Mouse (Mus musculus) olfactory bulb, adult 2 months (tissue): ENCODE measurements around the gene Fut8. TPM values are rescaled to one million over a fixed set of nuclear protein-coding genes. Genes with fewer than 3 reads are reported as not detected.

Experiments
- H3K27ac ChIP-seq: fragments of 200-500 bp; 2 replicates; pipeline ENCODE4 v1.5.1; 2012; ENCODE audit warnings: low read depth, low read length; ENCODE audit not compliant: insufficient read depth
- H3K4me1 ChIP-seq: fragments of 200-500 bp; 2 replicates; pipeline ENCODE4 v1.6.1; 2012; ENCODE audit warnings: low read length; ENCODE audit not compliant: control insufficient read depth, insufficient read depth
- H3K4me3 ChIP-seq: fragments of 200-500 bp; 2 replicates; pipeline ENCODE4 v1.5.1; 2012; ENCODE audit warnings: mild to moderate bottlenecking, low read depth, low read length, moderate library complexity; ENCODE audit not compliant: insufficient read depth
- CTCF ChIP-seq: fragments of 200-500 bp; IDR thresholded peaks from 2 replicates; pipeline ENCODE4 v1.5.1; 2012; ENCODE audit warnings: low read depth, mild to moderate bottlenecking, low read length, moderate library complexity; ENCODE audit not compliant: insufficient read depth
- POLR2A ChIP-seq: fragments of 200-500 bp; IDR thresholded peaks from 2 replicates; pipeline ENCODE4 v1.6.1; 2012; ENCODE audit warnings: mild to moderate bottlenecking, low read depth, low read length, moderate library complexity; ENCODE audit not compliant: insufficient read depth
- WGBS: fragments of 180-500 bp; shearing (Covaris S2); methylation state at CpG from one replicate; pipeline ENCODE4 v1.1.7; 2018; 5-methylcytosine and 5-hydroxymethylcytosine counted together
- polyA plus RNA-seq: library from polyadenylated mRNA; stranded (reverse); fragments of >200 nt; gene quantifications from 2 replicates; pipeline ENCODE4 v1.2.4, GENCODE M21; 2012; ENCODE audit warnings: low replicate concordance; ENCODE audit not compliant: missing spikeins, insufficient read depth, insufficient read length

Fut8 gene
- polyA plus RNA-seq, 1 experiment: 125 TPM

DNA sequence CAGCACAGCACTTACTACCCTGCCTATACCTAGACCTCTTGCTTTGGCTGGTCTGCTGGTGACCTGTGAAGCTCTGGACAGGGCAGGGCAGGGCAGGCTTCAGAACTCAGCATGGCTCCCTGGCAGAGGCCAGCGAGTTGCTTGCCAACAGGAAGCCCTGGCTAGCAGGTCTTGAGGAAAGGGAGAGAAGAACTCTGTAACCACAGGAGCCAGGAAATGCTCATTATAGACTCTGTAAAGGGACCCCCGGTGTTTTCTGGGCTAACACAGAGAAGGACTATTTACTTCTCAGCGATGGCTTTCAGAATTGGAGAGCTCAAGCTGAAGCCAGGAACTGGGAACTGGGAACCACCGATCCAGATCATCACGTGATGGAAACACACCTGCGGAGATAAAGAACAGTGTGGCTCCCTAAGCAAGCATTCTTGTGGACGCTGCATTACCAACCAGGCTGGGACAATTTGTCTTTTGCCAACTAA lies 40.8 kb upstream of the Fut8 start:
- TF ChIP-seq POLR2A: no peak
- TF ChIP-seq CTCF: no peak
- Histone ChIP-seq H3K4me3 (no peak overlapping the region), H3K27ac (no peak overlapping the region), H3K4me1 (peaks cover 3% of the 10 kb centered on the region; the same call in 1 of the 2 replicates)
- 57% methylated on average over 7 of the region's 7 CpGs for WGBS

- WGBS: 95% methylated on average over 4 of the region's 4 CpGs
- H3K27ac ChIP-seq: no peak overlapping the region
- H3K4me3 ChIP-seq: no peak overlapping the region
- TF ChIP-seq CTCF: no peak
- TF ChIP-seq POLR2A: no peak
- peaks cover 3% of the 10 kb centered on the region; the same call in 1 of the 2 replicates for H3K4me1 ChIP-seq
Observed at GRCm38 (mm10) chr12:77198253-77198652, 39.7 kb upstream of the Fut8 start.

DNA sequence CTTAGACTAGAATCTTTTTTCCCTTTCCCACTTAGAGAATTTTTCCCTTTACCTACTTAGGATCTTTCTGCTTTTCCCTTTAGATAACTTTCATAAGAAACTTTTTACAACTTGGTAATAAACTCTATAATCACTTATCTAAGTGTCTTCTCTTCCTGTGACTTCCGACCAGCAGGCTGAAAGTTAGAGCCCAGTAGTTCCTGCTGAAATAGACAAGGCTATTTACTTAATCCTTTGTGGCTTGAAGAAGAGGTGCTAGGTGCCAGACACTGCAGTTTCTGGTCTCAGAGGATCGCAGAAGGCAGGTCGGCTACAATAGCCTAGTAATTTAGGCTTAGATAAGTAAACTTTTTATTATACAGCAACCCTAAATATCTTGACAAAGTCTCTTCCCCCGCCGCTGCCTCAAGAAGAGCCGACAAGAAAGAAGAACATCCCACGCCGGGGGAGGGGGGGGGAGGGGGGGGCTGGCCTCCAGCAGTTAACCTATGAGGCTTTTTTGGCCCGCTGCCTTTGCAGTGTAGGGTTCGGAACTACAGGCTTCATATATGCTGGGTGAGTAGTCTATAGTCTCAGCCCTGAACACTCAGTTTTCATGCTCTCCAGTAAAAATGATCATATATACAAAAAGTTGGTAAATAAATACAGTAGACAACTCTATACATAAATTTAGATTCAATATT lies 36.3 kb upstream of the Fut8 start:
- WGBS: 80% methylated on average over 10 of the region's 10 CpGs

DNA sequence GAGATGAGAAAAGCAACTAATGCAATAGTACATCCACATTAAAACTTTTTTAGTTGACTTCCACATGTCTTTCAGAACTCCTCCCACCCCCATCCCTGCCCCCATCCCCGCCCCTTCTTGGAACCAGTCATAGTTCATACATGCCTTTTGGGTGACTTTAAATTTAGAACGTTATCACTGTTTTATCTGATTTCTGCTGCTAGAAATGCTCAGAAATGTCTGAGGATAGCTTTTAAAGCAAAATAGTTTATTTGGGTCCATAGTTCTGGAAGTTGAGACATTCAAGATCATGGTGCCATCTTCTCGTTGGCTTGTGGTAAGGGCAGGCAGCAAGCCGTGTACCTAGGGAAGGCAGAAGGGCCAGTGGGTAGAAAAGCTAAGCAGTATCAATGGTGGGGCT lies 34.8 kb upstream of the Fut8 start:
- Histone ChIP-seq H3K27ac (no peak overlapping the region), H3K4me1 (no peaks in the 10 kb centered on the region), H3K4me3 (no peak overlapping the region)
- WGBS: 94% methylated on average over 4 of the region's 4 CpGs
- TF ChIP-seq POLR2A: no peak
- no peak for TF ChIP-seq CTCF

More for the DNA sequence above, 36.3 kb upstream of the Fut8 start:
- Histone ChIP-seq H3K27ac (no peak overlapping the region), H3K4me3 (no peak overlapping the region), H3K4me1 (no peaks in the 10 kb centered on the region)
- no peak for TF ChIP-seq CTCF

DNA sequence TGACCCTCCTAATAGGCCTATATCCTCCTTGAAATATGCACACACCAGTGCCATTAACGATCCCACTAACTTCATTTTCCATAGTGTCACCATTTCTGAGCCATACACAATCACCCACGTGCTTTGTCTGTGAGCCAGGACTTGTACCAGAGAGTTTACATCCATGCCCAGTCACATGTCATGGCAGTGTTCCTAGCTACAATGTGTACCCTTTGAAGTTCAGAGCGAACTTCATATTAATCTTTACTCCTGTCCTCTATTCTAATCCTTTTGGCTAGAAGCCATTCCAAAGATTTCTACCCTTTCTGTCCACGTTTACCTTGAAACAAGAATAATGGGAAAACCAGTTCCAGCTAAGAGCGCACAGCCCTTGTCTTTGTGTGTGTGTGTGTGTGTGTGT lies 31.1 kb upstream of the Fut8 start:
- H3K4me3 ChIP-seq: no peak overlapping the region
- WGBS: 90% methylated on average over 5 of the region's 5 CpGs
- TF ChIP-seq CTCF (no peak), POLR2A (no peak)
- H3K27ac ChIP-seq: no peak overlapping the region
- no peaks in the 10 kb centered on the region for H3K4me1 ChIP-seq

- Histone ChIP-seq H3K4me1 (no peaks in the 10 kb centered on the region), H3K27ac (no peak overlapping the region), H3K4me3 (no peak overlapping the region)
- TF ChIP-seq CTCF (no peak), POLR2A (no peak)
- 98% methylated on average over 2 of the region's 2 CpGs for WGBS
Observed at GRCm38 (mm10) chr12:77208056-77208455, 29.9 kb upstream of the Fut8 start.

- TF ChIP-seq POLR2A (no peak), CTCF (no peak)
- H3K27ac ChIP-seq: no peak overlapping the region
- 87% methylated on average over 5 of the region's 5 CpGs for WGBS
- H3K4me3 ChIP-seq: no peak overlapping the region
- no peaks in the 10 kb centered on the region for H3K4me1 ChIP-seq
Observed at GRCm38 (mm10) chr12:77208576-77209180, 29.2 kb upstream of the Fut8 start.

DNA sequence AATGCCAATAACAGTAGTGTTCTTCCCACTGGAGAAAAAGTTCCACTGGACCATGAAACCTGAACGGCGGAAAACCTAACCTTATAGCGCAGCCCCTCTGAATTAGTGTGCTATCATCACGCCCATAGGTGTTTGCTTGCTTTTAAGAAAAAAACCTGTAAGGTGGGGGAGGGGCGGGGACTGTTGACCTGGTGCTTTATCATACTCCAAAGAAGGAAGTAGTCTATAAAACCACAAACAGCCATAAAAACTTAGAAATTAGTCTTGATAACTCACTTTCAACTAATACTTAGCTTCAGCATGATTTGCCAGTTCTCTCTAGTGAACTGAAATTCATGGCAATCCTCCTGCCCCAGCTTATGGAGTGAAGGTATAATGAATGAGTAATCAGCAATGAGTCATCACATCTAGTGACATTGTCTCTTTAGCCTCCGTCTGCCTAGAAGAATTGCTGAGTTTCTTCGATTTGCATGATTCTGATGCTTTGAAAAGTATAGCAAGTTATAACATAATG lies 26.2 kb upstream of the Fut8 start:
- Histone ChIP-seq H3K27ac (no peak overlapping the region), H3K4me3 (no peak overlapping the region), H3K4me1 (no peaks in the 10 kb centered on the region)
- TF ChIP-seq POLR2A (no peak), CTCF (no peak)
- WGBS: 91% methylated on average over 7 of the region's 7 CpGs

DNA sequence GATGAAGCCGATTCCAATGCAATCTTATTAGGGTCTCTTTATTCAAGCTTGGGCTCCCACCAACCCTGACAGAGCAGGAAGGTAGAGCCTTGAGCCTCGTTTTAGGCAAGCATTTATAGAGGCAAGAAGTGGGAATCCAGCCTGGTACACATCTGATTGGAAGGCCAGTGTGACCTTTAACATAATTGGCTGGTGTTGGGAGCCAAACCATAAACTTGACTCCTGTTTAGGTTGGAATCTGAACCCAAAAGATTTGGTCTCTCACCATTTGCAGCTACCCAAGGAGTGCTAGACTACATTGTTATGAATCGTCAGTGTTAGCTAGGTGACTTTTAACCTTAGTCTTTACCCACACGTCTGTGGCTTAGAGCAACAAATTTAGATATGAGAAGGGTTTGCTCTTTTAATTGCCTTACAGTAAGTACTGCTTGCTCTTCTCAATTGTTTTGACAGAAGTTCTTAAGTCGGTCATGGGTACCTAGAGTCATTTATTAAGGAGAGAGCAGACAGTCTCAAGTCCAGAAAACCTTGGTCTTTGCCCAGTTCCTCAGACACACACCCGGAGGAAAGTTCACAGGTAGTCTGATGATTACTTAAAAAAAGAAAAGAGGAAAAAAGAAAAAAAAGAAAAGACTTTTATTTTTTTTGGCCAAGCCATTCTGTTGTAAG lies 23.9 kb upstream of the Fut8 start:
- WGBS: 85% methylated on average over 6 of the region's 6 CpGs
- peaks cover 3% of the 10 kb centered on the region for H3K4me1 ChIP-seq
- TF ChIP-seq POLR2A (no peak), CTCF (no peak)
- no peak overlapping the region for H3K4me3 ChIP-seq
- no peak overlapping the region for H3K27ac ChIP-seq
